Mouse (Mus musculus): ENCODE results near the gene Srsy. TPM values are rescaled to one million over a fixed set of nuclear protein-coding genes. Genes with fewer than 3 reads are reported as not detected.
"Not testable (repeated sequence)": the region's sequence is repeated elsewhere in the genome, so short reads cannot be mapped to it uniquely, and the experiment has no call there.

The Srsy gene
- not detected in 2 replicates for polyA plus RNA-seq (2011; ENCODE audit: insufficient read depth, insufficient read length, low replicate concordance, missing spikeins)

- not testable (repeated sequence) for H3K27ac ChIP-seq (ENCODE audit: control insufficient read depth, insufficient read depth, low read depth, low read length, poor library complexity); H3K4me1 ChIP-seq (ENCODE audit: control insufficient read depth, insufficient read depth, low read length); H3K4me3 ChIP-seq (replicated peaks; ENCODE audit: control insufficient read depth, low read depth, low read length)
- no CpG with 5 or more reads among the region's 1 CpGs for WGBS
Observed at GRCm38 (mm10) chrY:17937230-17937629, at the start of gene Srsy. TSS of gene Srsy (minus strand) at chrY:17937330.

Other genes starting within 250 kb of the Srsy start
- not detected in 2 replicates for gene Gm21904, start 91.1 kb downstream of the Srsy start, polyA plus RNA-seq (2011; ENCODE audit: insufficient read depth, insufficient read length, low replicate concordance, missing spikeins)
- gene Gm20772, start 62.6 kb downstream of the Srsy start, polyA plus RNA-seq (2011; ENCODE audit: insufficient read depth, insufficient read length, low replicate concordance, missing spikeins): not detected in 2 replicates
- gene Gm20831, start 62.6 kb downstream of the Srsy start, polyA plus RNA-seq (2011; ENCODE audit: insufficient read depth, insufficient read length, low replicate concordance, missing spikeins): not detected in 2 replicates
- gene Gm21764, start 124.5 kb upstream of the Srsy start, polyA plus RNA-seq (2011; ENCODE audit: insufficient read depth, insufficient read length, low replicate concordance, missing spikeins): not detected in 2 replicates
- gene Ssty1, start 151.8 kb upstream of the Srsy start, polyA plus RNA-seq (2011; ENCODE audit: insufficient read depth, insufficient read length, low replicate concordance, missing spikeins): not detected in 2 replicates